Mouse (Mus musculus): Measurements from ENCODE around the gene Spz1.

DNA sequence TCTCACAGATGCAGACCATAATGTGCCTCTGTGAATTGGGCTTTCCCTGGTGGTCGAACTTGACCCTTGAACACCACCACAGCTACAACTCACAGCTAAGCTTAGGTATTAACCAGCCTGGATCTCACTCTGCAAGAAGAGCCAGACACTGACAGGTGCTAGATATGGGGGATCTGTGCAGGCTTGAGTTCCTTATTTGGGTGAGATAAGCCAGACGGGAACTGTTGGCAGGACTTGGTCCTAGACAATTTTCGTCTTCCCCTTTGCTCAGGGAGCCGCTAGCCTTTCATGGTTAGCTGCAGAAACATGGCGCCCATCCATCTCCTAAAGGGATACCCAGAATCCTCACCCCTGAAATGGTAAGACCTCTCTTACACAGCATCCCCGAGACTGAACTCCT is 35.0 kb downstream of the Spz1 start:
- TF ChIP-seq POLR2A (IDR thresholded peaks at IDR 0.05; ENCODE audit: low read depth, low read length) (no peak), CTCF (IDR thresholded peaks at IDR 0.05; ENCODE audit: borderline replicate concordance, insufficient read depth, low read length) (no peak)

Measured in embryonic fibroblast, embryonic 13.5 days (primary cell).